Mouse (Mus musculus): Measurements from ENCODE around the gene Mcf2l.

Mcf2l gene

DNA sequence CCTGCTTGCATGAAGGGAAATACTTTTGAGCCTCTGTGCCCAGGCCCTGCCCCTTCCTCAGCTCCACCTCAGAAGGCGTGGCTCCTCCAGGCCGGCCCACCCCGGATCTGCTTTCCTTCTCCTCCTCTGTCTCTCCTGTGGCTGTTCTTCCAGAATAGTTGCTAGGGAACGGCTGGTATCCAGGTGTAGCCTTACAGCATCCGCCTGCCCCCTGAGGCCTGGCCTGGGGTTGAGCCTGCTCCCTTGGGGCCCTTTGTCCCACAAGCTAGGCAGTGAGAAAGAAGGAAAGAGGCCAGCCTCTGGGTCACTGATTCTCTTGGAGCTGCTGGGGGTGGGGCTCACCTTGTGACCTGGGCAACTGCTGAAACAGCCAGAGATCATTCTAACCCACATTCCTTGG lies 38.4 kb downstream of the Mcf2l start:
- no peak for DNase-seq (ENCODE audit: low spot score in 2 of 2)

DNA sequence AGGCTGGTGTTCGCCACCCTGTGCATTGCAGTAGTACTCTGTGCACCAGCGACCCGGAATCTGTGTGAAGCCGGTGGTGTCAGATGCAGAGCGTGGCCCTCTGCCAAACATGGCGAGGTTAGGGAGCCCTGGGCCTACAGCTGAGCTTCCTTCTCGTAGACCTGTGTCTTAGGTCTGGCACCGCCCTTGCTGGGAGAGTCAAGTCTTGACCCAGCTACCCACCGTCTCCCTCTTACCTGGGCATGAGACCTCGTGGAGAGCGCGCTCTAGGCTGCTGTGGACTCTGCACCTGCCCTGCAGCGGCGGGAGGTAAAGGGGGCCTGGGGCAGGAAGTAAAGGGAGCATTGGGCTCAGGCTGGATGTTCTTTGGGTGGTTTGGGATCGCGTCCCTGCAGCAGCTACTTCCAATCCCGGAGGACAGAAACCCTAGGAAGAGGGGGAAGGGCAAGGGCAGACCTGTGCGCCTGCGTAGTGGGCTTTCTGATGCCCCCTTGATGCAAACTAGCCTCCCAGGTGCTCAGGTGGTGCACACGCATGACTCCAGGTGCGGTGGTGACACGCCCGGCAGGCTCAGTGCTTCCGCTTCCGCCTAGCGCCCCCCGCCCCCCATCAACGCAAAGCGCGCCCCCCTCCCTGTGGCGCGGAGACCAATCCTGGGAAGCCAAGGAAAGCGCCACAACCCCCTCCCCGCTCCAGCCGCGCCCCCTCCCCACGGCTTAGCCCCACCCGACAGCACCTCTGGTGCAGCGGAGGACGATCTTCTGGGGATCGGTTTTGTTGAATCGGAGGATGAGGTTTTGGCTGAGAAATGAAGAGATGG lies 41.8 kb downstream of the Mcf2l start:
- DNase-seq (ENCODE audit: low spot score in 2 of 2): no peak

DNA sequence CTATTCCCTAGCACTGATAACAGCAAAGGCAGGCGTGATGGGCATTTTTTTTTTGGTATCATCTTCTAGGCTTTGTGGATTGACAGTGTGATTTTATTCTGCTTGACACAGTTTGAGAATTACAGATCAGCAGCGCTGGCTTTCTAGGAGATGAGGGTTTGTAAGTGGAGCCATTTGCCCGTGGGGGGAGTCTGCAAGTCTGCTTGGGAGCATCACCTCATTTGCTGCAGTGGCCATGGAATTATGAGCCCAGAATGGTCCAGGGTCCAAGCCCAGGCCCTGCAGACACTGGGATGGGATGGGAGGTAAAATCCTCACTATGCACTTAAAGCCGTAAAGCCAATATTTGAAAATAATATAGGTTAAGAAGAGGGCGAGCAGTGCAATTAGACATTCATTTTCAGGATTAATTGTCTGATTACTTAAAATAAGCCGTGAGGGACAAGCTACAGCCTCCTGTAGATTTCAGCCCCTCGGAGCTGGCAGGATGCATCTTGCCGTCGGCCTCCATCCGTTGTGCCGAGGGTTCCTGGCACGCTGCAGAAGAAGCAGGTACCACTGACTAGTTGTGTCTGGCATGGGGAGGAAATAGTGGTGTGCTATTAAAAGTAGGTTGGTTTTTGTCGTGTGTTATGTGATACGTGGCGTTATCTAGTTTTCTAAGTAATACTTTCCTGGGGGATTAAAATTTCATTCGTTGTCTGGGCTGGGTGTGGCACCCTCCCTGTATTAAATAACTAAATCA lies 42.7 kb downstream of the Mcf2l start:
- no peak for DNase-seq (ENCODE audit: low spot score in 2 of 2)

DNA sequence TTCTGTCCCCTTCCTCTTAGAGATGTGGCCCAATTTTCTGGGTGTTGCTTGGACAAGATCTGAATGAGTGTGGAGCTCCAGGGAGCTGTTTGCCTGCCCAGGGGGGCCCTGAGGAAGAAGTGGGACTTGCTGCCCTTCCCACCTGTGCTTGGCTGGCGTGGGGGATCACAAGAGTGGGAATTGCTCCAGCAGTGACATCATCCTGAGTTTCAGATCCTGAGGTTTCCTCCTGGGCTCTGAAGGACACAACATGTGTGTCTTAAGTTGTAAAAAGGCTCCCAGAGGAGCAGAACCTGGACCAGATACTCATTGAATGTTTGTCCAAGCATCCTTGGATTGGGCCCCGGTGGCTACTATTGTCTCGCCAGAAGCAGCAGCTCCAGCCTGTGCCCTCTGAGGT lies 43.4 kb downstream of the Mcf2l start:
- no peak for DNase-seq (ENCODE audit: low spot score in 2 of 2)

DNA sequence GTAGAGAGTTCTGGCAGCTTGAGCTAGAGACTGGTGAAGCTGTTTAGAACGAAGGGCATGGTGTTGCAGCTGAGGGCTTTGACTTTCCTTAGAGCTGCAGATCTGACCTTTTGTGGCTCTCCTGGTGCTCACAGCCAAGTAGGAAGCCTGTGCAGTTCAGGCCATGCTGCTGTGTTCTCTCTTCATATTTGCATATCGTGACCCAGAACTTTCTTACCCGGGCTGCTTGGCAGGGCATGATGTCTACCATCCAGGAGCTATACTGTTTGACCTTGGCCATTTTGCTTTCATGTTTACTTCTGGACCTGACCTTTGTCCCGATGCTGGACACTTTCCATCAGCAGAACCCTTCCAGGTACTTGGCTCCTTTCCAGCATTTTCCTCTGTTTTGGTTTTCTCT lies 44.2 kb downstream of the Mcf2l start:
- DNase-seq (ENCODE audit: low spot score in 2 of 2): no peak

DNA sequence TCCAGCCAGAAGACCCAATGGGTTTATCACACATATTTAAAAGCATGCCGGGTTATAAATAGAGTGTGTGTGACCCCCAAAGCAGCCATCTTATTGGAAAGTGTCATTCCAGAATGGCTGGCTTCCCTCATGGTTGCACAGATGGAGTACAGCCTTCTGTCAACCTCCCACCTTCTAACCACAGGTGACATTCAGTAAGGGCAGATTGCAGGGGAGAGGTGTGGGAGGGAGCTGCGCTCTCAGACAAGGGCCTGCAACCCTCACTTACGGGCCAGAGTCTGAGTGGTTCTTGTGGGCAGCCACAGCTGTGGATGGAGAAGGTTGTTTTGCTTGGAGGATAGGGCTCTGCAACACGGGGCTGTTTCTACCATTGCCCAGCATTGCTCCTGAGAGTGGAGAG lies 47.0 kb downstream of the Mcf2l start:
- DNase-seq (ENCODE audit: low spot score in 2 of 2): no peak

DNA sequence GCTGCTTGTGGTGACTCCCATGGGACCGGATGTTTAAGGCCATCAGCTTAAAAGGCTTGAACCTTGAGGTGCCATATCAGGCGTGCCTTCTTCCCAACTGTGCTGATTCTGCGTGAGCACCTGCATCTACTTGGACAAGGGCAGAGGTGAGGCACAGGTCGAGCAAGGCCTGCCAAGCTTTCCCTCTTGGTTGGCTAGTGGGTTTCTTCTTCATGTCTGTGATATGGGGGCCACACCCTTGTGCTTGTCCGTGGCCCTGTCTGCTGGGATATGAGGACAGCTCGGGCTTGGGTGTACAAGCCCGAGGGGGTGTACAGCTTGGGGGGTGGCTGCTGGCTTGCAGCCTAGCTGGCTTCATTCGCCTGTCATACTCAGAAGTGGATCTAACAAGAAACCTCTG lies 51.4 kb downstream of the Mcf2l start:
- DNase-seq (ENCODE audit: low spot score in 2 of 2): no peak

DNA sequence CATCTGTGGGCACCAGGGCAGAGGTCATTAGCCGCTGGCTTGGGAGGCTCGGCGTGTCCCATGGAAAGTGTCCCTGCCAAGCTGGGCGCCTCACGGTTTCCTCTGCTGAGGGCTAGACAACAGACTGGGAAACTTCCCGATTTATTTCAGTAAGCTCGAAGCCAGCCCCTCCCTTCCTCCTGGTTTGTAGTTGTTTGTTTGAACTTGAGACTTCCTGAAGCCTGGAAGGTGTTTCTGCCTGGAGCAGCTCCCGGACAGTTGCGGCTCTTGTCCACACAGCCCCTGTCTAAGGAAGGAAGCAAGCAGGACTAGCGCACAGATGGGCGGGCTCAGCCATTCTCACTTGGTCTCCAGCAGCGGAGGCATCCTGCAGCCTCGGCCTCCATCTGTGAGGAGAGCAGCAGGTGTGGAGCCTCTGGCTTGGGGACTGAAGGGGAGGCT lies 52.4 kb downstream of the Mcf2l start:
- DNase-seq (ENCODE audit: low spot score in 2 of 2): no peak

DNA sequence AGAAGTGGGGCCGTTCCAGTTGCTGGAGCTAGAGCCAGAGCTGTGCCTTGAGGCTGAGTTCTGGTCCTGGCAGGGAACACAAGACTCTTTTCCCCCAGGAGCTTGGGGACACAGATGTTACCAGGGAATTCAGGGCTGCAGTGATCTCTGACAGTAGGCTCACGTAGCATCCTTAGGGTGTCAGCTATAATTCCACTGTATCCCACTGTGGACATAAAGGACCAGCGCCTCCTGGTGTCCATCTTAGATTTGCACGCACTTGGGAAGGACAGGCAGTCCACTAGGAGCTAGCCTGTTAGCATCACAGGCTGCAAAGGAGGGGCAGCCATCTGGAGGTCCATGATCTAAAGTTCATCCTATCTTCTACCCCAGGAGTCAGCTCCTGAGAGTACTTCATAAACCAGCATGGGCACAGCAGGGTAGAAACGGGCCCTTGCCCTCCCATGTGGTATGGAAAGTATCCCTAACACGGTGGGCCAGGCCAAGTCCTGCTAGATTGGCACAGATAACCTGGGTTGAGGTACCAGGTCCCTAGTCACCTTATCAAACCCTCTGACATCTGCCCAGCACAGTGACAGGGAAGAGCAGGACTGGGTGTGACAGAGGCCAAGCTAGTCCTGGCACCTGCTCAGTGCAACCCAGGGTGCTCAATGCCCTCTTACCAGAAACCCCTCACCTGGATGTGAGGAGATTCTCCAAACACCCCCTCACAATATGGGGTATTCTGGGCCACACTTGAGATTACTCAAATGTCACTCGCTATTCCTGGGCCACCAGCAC lies 53.8 kb downstream of the Mcf2l start:
- DNase-seq (ENCODE audit: low spot score in 2 of 2): peak; percentile 42 to 76

DNA sequence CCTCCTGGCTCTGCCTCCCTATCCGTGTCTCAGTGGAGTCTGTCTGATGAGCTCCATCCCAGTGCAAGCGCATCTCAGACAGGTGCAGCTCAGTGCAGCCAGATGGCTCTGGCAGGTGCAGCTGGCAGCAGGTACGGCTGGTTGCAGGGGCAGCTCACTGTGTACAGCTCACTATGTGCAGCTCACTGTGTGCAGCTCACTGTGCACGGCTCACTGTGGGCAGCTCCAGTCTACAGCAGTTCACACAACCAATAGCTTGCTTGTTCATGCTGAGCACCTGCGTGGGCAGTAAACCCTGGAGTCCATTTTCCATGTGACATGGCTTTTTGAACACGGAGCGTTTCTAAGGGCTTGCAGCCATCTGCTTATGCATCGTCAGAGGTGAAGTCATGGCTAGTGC lies 54.4 kb downstream of the Mcf2l start:
- no peak for DNase-seq (ENCODE audit: low spot score in 2 of 2)

DNA sequence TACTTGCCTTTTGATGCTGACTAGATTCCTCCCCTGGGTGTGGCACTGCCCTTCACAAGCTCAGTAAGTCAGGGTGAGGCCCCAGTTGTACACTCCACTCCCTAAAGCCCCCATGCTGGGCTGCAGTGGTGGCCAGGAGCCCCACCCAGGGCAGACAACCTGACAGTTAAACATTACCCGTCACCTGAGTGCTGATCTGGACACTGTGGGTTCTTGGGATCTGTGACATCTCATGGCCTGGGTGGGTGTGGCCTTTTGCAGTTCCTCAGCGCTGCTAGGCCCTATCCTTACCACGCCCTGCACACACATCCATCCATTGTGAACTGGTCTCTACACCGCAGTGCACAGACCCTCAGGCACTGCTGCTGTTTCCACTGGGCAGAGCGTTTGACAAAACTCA lies 55.3 kb downstream of the Mcf2l start:
- no peak for DNase-seq (ENCODE audit: low spot score in 2 of 2)

DNA sequence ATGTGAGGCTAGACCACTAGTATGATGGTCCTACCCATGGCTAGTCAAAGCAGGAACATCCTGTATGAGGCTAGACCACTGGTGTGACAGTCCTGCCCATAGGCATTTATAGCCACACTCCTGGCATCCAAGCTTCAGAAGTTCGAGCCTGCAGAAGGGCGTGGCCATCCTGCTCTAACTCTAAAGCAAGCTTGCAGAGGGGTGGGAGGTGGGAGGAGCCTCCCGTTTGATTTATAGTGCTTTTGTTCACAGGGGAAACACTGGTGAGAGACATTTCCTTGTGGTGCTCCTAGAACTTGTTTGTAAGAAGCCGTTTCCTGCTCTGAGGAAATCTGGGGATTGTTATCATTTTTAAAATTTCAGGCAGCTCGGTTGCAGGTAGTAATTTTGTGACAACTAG lies 56.7 kb downstream of the Mcf2l start:
- DNase-seq (ENCODE audit: low spot score in 2 of 2): no peak

DNA sequence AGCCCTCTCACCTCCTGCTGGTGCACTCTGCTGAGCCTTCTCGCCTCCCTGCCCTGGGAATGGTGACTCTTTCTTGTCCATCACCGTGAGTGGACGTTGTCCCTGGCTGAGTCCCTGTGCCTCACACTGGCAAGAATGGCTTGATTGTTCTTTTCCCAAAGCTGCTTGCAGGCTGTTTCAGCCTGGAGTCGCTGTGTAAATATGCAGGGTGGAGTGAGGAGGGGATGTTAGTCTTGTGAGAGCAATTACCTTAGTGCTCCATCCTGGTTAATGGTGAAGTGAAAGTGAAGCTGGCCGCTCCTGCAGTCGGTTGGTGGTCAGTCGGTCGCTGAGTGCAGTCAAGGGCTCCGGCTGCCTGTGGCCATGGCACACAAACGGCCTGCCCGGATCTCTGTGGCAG lies 57.8 kb downstream of the Mcf2l start:
- no peak for DNase-seq (ENCODE audit: low spot score in 2 of 2)

DNA sequence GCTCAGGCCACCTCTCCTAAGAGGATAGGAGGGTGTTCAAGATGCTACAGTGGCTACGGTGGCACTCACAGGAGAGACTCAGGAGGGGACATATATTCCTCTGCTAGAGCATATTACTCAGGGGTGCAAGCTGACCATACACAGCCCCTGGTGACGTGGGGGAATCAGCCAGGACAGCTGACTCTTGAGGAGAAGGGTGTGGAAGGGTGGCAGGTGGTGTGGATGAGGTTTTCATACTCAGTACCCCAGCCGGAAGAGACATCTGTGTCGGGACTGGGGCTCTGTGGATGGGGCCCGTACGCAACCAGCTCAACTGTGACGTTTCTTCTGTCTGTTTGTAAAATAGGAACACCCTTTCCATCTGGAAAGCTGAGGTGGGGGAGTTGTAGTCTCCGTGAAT lies 58.9 kb downstream of the Mcf2l start:
- DNase-seq (ENCODE audit: low spot score in 2 of 2): no peak

DNA sequence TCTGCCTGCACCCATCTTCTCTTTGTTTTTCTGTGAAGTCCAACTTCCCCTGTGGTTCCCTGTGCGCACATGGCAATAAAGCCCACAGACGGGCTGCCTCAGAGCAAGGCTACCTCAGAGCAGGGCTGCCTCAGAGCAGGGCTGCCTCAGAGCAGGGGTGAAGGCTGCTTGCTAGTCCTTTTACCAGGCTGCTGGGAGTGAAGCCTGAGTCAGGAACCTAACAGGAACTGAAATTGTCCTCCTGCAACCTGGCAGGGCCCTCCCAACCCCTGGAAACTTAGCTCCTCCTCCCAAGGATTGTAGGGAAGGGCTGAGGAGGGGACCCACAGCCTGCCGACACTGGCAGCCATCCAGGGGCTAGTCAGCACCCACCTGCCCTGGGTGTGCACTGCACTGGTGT lies 60.2 kb downstream of the Mcf2l start:
- DNase-seq (ENCODE audit: low spot score in 2 of 2): no peak

DNA sequence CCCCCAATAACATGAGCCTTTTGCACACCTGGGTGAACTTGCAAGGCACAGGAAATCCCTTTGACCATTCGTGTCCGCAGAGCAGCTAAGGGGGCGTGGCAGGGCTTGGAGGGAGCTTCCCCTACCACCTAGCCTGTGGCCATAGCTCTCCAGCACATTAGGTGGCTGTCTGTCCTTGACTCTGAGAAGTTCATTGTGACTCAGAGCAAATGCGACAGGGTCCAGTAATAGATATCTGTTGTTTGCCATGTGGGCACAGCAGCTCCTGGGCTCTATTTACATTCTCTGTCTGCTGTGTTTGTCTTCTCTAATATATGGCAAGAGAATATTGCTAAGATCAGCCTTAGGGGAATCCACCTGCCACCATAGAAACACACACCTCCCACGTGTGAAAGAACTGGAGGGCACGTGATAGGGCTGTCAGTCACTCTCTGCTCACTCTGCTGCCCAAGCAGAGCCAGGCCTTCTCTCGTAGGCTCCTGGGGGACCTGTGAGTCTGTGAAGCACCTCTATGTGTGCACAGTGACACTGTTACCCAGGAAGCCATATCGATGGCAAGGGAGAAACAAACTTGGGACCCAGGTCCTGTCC lies 60.9 kb downstream of the Mcf2l start:
- no peak for DNase-seq (ENCODE audit: low spot score in 2 of 2)

DNA sequence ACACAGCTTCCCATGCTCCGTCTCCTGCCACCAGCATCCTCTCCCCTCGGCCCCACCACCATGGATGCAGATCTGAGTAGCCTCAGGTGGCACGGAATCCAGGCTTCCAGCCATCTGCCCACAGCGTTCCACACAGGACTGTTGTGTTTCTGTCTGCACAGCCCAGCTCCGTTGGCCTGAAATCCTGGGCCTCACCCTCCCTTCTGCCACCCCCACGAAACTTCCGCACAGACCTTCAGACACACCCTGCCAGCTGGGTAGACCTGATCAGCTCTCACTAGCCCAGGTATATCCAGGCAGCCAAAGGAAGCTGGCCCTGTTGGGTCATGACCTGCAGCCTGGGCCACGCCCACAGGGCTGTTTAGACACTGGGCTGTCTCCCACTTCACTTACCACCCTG lies 66.9 kb downstream of the Mcf2l start:
- no peak for DNase-seq (ENCODE audit: low spot score in 2 of 2)

DNA sequence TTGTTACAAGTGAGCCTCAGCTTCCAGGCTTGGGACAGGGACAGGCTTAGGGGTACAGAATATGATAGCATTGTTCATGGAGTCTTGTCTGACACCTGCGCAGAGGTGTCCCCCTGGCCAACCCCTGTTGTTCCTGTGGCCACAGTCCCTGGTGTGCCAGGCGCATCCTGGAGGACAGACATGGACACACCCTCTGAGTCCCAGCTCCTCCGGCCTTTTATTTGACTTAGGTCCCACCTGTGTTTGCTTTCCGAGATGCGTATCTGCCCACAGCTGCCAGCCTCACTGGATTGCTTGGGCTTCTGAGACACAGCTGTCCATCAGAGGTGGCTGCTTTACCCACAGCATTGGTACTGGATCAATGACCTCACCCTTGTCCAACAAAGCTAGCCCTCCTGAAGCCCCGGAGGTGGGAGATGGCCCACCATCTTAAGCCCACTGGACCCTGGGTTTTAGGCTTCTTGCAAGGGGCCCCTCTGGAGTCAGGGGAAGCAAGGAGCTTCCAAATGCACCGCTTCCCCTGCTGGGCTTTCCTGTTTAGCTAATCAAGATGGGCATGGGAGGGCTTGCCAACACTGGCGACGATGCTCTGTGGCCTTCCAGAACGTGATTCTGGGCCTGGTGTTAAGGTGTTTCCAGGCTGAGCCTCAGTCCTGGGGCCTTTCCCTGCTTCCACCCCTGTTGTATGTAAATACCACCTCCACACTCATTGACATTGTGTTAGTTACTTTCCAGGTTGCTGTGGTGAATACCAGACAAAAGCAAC lies 67.7 kb downstream of the Mcf2l start:
- DNase-seq (ENCODE audit: low spot score in 2 of 2): no peak

DNA sequence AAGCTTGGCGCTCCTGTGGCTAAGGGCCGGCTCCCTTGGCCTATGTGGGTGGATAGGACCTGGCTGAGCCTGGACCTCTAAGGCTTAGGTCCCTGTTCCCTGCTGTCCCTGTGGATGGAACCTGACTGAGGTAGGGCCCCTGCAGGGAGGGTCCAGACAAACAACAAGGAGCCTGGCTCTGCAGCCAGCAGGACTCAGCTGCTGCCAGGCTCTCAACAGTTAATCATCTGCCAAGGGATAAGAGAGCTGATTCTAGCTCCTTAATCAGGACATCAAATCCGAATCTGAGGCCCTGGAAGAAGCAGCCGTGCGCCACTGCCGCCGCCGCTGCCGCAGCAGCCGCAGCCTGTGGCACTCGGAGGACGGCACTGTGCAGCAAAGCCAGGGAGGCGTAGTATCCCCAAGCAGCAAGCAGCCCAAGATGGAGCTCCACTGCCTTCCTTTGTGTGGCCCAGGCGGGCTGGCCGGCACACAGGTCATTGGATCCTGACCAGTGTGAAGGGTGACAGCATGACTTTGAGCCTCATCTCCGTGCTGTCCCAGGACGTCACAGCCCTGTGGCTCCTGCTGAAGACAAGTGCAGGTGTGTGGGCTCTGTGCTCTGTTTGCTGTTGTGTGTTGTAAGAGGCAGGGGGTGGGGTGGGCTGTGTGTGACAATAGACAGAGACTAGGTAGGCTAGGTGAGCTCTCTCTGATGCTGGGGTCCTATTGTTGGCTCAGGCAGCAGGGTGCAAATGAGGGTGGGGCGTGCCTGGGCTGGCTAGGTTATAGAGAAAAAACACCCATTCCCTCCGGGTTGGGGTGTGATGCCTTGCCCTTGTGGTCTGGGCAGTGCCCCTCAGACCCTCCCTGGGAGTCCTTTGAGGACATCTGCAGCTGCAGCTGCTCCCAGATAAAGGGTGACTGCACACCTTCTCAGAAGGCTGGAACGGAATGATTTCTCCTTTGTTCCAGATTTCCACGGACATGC lies 74.3 kb downstream of the Mcf2l start:
- DNase-seq (ENCODE audit: low spot score in 2 of 2): no peak

DNA sequence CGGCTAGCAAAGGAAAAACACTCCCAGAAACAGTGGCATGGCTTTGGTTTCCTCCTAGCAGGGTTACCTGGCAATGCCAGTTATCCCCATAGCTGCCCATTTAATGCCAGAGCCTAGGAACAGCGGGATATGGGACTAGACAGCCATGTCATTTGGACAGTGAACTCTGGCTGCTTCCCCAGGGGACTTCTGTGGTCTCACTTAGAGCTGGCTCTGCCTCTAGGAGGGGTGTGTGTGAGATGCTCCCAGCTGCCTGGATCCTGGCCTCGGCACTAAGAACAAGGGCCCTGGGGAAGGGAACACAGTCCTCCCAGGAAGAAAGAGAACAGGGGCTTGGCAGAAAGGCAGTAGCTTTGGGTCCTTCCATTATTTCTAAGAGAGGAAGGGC lies 75.0 kb downstream of the Mcf2l start:
- no peak for DNase-seq (ENCODE audit: low spot score in 2 of 2)
